Mouse (Mus musculus) ES-CJ7 (cell line): ENCODE data around the gene Psip1.
A peak's percentile ranks its signal among the peaks of the same experiment; 100 is the strongest.
"Not testable (repeated sequence)": the region's sequence is repeated elsewhere in the genome, so short reads cannot be mapped to it uniquely, and the experiment has no call there.

Source experiments
- DNase-seq: peaks from one replicate; pipeline ENCODE4 v3.0.0; 2011; ENCODE audit warnings: low read depth, low spot score

Gene Psip1

DNA sequence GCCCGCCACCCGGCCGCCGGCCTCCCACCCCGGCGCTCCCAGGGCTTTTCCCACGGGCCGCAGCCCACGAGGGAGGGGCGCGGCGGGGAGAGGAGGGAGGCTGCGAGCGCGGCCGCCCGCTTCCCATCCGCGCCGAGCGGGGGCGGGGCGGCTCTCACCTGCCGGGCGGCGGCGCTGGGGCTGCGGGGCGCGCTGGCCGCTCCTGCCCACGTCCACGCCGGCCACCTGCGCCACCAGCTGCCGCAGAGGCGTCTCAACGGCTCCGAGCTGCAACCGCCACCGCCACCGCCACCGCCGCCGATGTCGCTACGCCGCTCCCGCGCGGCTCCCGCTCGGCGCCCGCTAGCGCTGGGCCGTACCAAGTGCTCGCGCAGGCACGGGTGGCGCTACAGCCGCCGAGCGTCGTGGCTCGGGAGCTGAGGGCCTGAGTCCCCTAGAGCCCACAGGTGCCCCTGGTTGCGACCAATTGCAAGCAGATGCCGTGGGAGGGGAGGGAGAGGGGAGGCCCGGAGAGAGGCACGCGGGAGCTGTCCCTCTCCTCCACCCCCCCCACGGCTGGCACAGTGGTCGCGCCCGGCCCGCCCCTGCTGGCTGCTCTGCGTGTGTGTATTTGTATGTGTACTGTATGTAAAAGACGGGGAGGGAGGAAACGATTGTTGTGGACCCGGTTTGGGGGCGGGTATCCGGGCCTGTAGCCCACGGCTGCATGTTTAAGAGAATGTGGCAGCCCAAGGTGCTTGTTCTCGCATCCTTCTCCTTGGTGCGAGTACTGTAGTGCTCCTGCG, at the start of gene Psip1:
TSS of gene Psip1 (minus strand) at position 343 of the 785 bp plus-strand sequence.
- DNase-seq, result peak; percentile 89

DNA sequence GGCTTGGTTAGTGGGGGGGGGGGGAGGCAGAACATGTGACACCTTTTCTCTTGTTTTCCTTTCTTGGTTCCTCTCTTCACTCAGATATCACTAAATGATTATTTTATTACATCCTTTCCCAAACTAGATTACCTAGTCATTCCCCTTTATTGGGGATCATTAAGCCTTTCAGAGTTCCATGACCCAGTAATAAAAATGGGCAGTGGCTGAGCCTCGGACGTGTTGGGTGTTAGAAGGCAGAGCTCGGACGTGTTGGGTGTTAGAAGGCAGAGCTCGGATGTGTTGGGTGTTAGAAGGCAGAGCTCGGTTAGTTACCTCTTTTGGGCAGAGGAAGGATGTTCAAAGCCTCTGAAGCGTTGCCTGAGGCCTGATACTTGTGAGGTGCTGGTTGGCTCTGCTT, 47.8 kb upstream of the Psip1 start:
- no peak for DNase-seq

DNA sequence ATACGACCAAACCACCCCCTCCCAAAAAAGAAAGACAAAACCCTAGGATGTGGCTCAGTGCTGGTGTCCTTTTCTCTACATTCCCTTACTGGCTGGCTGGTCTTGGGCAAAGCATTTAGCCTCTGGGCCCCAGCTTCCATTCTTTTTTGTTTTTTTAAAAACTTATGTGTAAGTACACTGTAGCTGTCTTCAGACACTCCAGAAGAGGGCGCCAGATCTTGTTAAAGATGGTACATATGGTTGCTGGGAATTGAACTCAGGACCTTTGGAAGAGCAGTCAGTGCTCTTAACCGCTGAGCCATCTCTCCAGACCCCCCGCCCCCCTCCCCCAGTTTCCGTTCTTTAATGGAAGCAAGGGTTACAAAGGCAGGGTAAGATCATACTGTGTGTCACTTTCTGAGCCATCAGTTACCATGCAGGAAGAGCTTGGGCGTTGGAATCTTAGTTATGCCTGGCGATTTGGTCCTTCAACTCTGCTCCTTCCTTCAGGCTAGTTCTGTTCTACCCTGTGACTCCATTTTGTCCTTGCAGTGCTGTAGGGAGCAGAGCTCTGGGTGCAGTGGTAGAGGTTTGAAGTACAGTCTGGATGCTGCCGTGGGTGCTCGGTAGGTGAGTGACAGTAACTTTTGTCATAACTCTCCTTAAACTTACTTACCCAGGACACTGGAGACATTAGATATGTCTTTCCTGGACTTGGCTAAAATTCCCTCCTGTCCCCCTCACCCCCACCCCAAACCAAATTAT, 47.1 kb upstream of the Psip1 start:
- no peak for DNase-seq

DNA sequence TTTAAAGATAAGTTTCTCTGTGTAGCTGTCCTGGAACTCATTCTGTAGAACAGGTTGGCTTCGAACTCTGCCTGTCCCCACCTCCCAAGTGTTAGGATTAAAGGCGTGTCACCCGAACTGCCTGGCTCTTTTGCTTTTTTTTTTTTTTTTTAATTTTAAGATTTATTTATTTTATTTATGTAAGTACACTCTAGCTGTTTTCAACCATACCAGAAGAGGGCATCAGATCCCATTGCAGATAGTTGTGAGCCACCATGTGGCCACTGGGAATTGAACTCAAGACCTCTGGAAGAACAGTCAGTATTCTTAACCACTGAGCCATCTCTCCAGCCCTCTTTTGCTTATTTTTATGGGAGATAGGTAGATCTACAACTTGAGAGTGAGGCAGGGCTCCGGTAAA, 43.8 kb upstream of the Psip1 start:
- not testable (repeated sequence) for DNase-seq

DNA sequence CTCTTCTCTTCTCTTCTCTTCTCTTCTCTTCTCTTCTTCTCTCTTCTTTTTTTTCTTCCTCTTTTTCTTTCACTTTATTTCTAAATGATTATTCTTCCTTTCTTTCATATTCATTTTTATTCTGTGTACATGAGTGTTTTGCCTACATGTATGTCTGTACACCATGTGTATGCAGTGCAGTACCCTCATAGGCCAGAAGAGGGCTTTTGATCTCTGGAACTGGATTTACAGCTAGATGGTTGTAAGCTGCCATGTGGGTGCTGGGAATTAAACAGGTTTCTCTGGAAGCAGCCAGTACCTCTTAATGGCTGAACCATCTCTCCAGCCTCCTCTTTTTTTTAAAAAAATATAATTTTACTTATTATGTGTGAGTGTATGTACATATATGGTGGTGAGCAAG, 41.7 kb upstream of the Psip1 start:
- DNase-seq, result peak; percentile 92

DNA sequence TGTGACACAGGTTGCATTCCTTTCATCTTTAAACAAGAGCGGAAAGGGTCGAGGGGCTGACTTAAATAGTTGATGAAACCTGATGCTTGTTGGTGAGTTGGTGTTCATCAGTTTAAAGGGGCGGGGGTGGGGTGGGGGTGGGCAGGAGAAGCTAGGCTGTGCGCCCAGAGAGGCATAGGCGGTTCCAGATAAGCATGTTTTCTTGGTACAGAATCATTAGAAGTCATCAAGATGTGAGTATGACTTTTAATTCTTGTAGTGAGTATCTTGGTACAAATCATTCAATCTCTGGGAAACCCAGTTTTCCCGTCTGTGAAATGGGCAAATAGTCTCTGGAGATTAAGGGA, 40.7 kb upstream of the Psip1 start:
- no peak for DNase-seq

DNA sequence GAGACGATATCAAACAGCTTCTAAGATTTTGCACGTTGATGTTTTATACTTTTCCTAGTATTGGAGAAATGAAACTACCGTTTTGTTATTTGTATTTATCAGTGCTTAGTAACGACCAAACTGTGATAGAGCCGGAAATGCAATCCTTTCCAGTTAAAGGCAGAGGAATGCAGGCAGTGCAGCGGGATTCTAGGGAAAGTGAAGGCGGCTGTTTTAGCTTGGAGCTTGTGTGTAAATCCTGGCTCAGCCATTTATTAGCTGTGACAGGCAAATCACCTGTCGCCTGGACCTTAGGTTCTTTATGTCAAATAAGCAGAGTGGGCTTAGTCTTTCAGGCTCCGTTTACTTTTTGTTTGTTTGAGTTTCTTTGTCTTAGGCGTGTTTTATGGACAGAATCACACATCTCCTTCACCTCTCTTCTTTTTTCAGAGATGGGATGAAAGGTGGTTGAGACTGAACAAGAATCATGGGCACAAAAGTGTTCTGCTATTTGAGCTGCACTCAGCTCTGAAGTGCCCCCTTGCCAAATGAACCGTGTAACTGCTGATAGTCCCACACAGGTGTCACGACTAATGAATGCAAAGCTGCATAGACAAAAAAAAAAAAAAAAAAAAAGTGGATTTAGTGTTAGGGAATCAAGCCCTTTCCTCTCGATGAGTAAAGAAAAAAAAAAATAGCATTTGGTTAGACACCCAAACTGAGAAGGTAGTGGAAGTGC, 40.2 kb upstream of the Psip1 start:
- DNase-seq, result no peak

DNA sequence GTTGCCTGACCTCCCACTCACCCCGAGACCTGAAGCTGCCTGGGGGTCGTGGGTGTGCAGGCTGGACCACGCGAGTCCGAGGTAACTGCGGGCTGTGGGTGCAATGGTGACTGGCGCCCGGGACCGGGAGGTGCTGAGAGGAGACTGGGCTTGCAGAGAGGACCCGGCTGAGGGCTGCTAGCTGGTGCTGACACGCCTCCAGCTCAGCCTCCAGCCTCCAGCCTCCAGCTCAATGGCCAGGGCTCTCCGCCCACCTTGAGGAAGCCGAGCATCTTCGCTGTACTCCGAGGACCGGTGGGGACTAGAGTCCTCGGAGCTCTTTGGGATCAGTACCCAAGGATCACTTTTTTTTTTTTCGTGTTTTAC, 39.4 kb upstream of the Psip1 start:
- DNase-seq, result peak; percentile 56

DNA sequence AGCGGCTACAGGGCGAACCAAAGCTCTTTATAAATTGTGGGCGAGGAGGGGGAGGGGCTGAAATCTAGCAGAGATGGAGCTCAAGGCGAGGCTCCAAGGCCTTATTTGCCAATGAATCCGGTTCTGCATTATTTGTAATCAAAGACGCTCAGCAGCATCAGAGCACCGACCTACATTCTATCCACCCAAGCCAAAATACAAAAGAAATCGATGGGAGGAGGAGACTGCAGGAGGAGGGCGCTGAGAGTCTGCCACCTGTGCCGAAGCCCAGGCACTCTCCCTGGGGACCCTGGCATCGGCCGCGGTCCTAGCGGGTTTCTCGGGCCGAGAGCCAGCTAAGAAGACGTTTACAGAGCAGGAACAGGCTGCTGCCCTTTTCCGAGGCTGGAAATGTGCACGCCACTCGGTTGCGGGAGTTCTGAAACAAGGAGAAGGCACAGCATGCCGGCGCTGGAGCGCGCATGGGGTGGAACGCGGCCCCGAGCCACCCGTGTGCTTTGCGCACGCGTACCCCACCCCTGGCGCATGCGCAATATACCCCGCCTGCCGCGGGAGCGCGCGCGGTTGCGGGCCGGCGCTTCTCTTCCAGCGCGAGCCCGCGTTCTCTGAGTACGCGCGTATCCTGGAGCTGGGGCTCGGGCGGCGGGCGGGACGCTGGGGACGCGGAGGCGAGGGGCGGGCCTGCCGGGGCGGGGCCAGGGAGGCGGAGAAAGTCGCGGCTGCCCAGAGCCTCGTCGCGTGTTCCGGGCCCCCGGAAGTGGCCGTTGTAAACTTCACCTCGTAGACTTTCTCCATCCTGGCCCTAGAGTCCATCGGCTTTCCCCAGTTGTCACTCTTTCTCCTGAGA, 38.8 kb upstream of the Psip1 start, which contains the start of gene Ccdc171:
TSS of gene Ccdc171 (plus strand) at position 703 of the 847 bp plus-strand sequence.
- DNase-seq, result peak; percentile 96

DNA sequence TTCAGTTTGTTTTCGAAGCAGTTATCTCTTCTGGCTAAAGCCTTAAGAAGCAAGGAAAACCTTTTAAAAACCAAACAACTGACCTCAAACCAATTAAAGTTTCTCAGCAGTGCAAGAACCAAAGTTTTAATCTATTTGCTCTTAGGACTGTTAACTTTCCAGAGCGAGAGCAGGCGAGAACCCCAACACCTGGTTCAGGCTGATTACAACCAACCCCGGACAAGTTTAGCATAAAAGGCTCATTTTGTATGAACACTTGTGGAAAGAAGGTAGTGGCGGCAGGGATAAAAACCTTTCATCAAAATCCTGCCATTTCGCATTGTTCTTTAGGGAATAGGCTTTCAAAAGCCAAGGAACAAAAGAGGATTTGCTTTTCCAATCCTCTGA, 38.2 kb upstream of the Psip1 start:
- DNase-seq, result no peak

DNA sequence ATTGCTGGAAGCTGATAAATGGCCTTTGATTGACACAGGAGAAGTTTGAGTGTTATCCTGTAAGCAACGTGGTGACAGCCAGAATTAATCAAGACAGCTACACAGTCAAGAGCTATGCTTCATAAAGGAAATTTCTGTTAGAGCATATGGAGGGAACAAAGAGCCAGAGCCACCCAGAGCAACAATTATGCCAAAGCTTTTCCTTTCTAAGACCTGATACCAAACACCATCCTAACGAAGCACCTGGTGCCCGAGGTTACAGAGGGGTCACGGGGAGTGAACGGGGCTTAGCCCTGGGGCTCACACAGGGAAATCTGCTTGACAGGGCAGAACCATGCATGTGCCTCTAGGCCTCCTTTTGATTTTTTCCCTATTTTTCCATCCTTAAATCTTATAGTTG, 35.8 kb upstream of the Psip1 start:
- no peak for DNase-seq

DNA sequence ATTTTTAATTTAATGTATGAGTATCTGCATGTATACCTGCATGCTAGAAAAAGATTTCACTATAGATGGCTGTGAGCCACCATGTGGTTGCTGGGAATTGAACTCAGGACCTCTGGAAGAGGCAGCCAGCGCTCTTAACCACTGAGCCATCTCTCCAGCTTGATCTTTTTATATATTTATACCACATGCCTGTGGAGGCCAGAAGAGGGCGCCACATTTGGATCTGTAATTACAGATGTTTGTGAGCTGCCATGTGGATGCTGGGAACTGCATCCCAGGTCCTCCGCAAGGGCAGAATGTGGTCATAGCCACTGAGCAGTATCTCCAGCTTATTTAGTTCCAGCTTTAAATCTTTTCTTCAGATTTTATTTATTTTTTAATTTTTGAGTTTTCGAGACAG, 34.0 kb upstream of the Psip1 start:
- DNase-seq, result peak; percentile 89

DNA sequence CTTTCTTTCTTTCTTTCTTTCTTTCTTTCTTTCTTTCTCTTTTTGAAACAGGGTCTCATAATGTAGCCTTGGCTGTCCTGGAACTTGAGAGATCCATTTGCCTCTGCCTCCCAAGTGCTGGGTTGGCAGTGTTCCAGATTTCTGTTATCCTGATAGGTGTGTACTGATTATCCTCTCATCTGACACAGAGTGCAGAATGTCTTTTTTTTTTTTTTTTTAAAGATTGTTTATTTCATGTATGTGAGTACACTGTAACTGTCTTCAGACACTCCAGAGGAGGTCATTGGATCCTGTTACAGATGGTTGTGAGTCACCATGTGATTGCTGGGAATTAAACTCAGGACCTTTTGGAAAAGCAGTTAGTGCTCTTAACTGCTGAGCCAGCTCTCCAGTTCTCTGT, 33.5 kb upstream of the Psip1 start:
- no peak for DNase-seq

DNA sequence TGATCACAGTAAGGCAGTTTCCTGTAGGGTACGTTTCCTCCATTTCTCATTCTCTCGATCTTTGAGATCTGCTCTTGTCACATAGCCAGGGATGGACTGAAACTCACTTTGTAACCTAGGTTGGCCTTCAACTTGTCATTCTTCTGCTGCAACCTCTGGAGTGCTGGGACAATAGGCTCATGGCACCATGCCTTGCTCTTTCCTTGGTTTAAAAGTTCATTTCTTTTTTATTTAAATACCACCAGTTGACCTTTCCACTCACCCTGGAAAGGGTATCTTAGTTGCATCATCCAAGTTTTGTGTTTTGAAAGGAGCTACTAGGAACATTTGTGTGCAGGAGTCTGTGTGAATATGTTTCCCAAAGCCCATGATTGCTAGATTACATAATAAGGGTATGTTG, 32.9 kb upstream of the Psip1 start:
- peak; percentile 85 for DNase-seq

DNA sequence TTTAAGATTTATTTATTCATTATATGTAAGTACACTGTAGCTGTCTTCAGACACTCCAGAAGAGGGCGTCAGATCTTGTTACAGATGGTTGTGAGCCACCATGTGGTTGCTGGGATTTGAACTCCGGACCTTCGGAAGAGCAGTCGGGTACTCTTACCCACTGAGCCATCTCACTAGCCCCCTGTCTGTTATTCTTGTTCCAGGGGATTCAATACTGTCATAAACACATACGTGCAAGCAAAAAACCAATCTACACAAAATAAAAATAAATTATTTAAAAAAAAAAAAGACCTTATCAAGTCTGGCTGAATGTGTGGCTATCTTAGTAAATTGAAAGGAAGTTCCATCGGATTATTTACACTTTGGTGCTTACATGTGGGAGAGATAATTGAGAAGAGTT, 29.9 kb upstream of the Psip1 start:
- not testable (repeated sequence) for DNase-seq

DNA sequence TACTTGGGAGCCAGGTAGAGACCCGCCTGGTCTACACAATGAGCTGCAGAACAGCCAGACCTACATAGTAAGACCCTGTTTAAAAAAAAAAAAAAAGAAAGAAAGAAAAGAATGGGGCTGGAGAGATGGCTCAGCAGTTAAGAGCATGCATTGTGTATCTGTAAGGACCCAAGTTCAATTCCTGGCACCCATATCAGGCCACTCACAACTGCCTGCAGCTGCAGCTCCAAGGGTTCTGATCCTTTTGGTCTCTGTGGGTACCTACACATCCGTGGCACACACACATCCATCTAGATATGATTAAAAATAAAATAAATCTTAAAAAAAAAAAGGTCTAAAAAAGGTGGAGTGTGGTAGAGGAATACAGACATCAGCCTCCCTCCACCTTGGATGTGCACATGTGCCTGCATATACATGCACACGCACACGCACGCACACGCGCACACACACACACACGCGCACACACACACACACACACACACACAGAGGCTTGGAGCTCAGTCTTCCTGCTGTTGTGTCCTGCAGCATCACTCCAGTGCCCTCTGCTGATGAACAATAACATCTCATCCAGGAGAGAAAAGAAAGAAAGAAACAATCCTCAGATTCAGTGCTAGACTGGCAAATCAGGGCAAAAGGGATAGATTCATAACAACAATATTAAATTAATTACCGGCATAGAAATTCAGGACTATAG, 28.9 kb upstream of the Psip1 start:
- DNase-seq, result peak; percentile 51

DNA sequence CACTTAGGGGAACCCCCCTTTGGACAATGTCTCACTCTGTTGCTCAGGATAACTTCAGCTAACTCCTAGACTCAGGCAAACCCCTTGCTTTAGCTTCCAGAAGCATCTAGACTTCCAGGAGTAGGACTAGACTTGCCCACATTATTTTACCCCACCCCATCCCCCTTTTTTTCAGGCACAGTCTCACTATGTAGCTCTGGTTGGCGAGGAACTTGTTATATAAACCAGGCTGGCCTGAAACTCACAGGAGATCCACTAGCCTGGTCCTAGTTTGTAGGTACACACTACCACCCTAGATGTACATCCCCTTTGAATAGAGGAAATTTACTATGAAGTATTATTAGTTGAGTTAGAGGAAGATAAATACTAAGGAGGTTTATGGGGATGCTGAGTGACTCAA, 27.9 kb upstream of the Psip1 start:
- DNase-seq, result no peak

DNA sequence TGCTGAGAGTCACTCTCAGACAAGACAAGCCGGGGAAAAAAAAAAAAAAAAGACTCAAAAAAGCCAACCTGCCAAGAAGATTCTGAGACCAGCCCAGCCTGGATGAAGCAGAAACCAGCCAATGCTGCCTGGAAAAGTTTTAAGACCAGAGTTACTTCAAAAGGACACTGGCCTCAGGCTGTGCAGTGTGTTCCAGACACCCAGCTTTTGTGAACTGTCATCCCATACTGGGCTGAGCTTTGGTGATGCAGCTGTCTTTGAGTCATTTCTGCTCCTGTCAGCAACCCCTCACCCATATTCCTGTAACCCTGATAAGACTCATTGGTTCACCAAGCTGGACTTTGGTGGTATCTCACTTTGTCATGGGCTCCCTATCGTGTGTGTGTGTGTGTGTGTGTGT, 26.4 kb upstream of the Psip1 start:
- DNase-seq, result no peak

DNA sequence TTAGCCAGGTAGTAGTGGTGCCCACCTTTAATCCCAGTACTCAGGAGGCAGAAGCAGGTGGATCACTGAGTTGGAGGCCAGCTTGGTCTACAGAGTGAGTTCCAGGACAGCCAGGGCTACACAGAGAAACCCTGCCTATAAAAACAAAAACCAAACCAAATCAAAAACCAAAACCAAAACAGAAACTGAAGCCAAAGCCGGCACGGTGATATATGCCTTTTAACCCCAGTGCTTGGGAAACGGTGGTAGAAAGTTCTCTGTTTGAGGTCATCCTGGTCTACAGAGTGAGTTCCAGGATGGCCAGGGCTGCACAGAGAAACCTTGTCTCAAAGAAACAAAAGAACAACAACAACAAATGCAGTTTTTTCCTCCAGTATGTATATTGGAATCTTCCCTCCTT, 26.0 kb upstream of the Psip1 start:
- no peak for DNase-seq

DNA sequence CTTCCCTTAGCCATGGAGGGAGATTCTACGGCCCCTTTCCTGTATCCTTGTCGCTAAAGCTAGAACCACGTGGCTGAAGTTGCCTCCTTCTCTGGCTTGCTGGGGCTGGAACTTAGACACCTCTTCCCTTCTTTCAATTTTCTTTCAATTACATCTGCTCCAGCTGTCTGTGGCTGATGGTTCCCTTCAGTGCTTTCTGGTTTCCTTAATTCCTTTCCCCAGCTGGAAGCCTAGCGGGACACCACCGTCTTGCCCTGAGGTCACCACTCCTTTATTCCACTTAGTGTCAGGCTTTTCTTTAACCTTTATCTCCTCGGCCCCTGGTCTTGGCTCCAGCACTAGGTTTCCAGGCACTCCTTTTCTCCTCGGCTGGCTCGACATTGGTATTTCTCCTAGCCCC, 24.8 kb upstream of the Psip1 start:
- peak; percentile 55 for DNase-seq

DNA sequence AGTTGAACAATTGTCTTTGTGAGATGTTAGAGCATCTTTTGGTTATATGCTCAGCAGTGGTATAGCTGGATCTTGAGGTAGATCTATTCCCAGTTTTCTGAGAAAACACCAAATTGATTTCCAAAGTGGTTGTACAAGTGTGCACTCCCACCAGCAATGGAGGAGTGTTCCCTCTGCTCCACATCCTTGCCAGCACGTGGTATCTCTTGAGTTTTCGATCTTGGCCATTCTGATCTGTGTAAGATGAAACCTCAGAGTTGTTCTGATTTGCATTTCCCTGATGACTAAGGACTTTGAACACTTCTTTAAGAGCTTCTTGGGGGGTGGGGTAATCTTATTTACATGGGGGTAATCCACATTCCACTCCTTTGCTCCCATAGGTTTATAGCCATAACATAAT, 23.3 kb upstream of the Psip1 start:
- no peak for DNase-seq
